Mouse (Mus musculus) Patski (cell line): Measurements from ENCODE around the gene Kcnb1. TPM values are rescaled to one million over a fixed set of nuclear protein-coding genes. Genes with fewer than 3 reads are reported as not detected.
A peak's percentile ranks its signal among the peaks of the same experiment; 100 is the strongest.
"Not testable (repeated sequence)": the region's sequence is repeated elsewhere in the genome, so short reads cannot be mapped to it uniquely, and the experiment has no call there.

ENCODE experiments used
- ATAC-seq: fragments of 100-300 bp; one replicate; pipeline ENCODE4 v1.8.0; 2021
- CTCF ChIA-PET: fragments of 350-600 bp; sonication (Branson Sonifier 250); formaldehyde crosslinking; loops from one replicate; lab custom pipeline; 2022; ENCODE audit warnings: inconsistent platforms; lab: Charles Lee
- POLR2A ChIA-PET: fragments of 350-600 bp; sonication (Branson Sonifier 250); formaldehyde crosslinking; loops from one replicate; lab custom pipeline; 2022; ENCODE audit warnings: antibody characterized with exemption, inconsistent platforms; lab: Charles Lee
- DNase-seq: peaks from one replicate; pipeline ENCODE4 v3.0.0-alpha.2; 2011; ENCODE audit warnings: low read depth, low spot score
- H3K27me3 ChIP-seq: fragments of 371-371 bp; one replicate; pipeline ENCODE4 v1.5.1; 2021
- CTCF ChIP-seq: fragments of 100-300 bp; IDR thresholded peaks from one replicate; pipeline ENCODE4 v1.5.1; 2021
- in situ Hi-C: fragments of 300-500 bp; cut with MboI; formaldehyde crosslinking; loops from 3 replicates; pipeline ENCODE4 v1.11.1; 2018; ENCODE audit warnings: low pct_unique_long_range_greater_than_20kb, mixed read lengths
- polyA plus RNA-seq: library from polyadenylated mRNA; unstranded; gene quantifications from one replicate; pipeline ENCODE4 v1.2.3, GENCODE M21; 2021

The Kcnb1 gene
- polyA plus RNA-seq, 1 experiment from 2014 or later: 1.5 TPM

DNA sequence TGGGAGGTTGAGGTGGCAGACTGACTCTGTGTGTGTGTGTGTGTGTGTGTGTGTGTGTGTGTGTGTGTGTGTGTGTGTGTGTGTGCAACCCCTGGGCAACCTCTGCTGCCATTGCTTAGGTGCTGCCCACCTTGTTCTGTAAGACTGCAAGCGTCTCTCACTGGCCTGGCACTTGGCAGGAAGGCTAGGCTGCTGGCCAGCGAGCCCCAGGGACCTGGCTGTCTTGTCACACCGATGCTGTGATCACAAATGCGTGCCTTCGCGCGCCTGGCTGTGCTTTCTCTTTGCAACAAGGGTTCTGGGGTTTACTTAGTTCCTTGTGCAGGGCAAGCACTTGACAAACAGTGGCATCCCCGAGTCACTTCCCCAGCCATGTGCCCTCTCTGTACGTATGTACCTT is 19.9 kb upstream of the Kcnb1 start:
- in situ Hi-C loops: loop anchor here (5.0 kb wide), 2 partner anchors 98 to 138 kb away; no protein-coding TSS in a partner anchor
- DNase-seq (no peak), ATAC-seq (no peak)
- ChIA-PET CTCF (interaction anchor here (1.2 to 1.8 kb wide), 3 partner anchors 10 to 138 kb away, joined by 3 to 6 read pairs (median 4); no protein-coding TSS in a partner anchor), POLR2A (no interaction called here)
- H3K27me3 ChIP-seq: peaks cover 9% of the 10 kb centered on the region
- no peak for TF ChIP-seq CTCF

DNA sequence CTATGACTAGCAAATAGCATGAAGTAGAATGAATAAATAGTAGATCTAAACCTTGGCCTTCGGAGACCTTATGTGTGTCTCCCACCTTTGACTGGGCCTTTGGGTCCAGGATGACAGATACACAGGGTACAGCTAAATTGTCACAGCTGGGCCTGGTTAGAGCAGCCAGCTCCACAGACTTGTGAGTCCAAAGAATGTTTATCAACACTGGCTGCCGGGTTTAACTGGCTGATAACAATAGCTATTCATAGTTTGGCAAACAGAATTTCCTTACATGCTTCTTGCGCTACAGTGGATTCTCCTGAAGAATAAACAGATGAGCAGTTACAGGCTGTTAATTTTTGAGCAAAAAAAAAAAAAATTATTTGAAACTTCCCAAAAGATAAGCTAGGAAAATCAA is 19.0 kb upstream of the Kcnb1 start:
- POLR2A ChIA-PET: no interaction called here
- TF ChIP-seq CTCF: no peak
- H3K27me3 ChIP-seq: peaks cover 5% of the 10 kb centered on the region
- in situ Hi-C loops: no loop called here
- CTCF ChIA-PET: interaction anchor here (1.5 kb wide), 1 partner anchor 137 kb away, joined by 6 read pairs; no protein-coding TSS in a partner anchor
- ATAC-seq: no peak
- no peak for DNase-seq

DNA sequence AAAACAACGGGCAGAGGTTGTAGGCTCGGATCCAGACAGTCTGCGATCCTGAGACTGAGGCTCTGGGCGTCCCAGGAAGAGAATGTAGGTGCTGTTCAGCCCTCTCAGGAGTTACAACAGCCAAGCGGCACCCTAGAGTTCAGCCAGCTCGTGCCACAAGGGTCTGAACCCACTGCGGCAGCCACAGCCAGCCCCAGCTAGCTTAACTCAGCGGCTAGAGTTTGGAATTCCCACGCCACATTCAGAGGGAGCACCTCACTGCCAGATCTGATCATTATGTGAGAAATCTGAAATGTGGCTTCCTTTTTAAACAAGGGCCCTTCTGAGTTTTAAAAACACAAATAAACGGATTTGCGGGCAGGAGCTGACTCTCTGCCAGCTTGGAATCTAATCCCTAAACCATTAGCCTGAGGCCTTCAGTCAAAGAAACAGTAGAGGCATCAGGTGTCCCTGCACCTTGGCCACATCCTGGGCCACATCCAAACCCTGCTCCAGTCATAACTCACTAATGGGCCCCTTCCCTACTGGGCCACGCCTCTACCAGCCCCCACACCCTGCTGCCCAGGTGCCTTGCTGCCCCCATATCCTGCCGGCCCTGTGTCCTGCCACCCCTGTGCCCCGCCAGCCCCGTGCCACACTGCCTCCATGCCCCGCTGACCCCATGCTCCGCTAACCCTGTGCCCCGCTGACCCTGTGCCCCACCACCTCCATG is 16.1 kb upstream of the Kcnb1 start:
- ChIA-PET POLR2A (no interaction called here), CTCF (interaction anchor here (1.3 to 2.4 kb wide), 2 partner anchors 73 to 134 kb away, joined by 3 to 7 read pairs; no protein-coding TSS in a partner anchor)
- peaks cover 3% of the 10 kb centered on the region for H3K27me3 ChIP-seq
- peak; percentile 51 for DNase-seq
- TF ChIP-seq CTCF: no peak
- ATAC-seq: peak; percentile 15
- in situ Hi-C loops: no loop called here

- in situ Hi-C loops, ATAC-seq, DNase-seq, POLR2A ChIA-PET, H3K27me3 ChIP-seq: not testable (repeated sequence)
- CTCF ChIA-PET: interaction anchor here (0.6 to 1.6 kb wide), 2 partner anchors 8 to 133 kb away, joined by 4 to 5 read pairs; no protein-coding TSS in a partner anchor
Observed at GRCm38 (mm10) chr2:167204686-167205085, 14.7 kb upstream of the Kcnb1 start.

- no peak for ATAC-seq
- no peak for TF ChIP-seq CTCF
- H3K27me3 ChIP-seq: peaks cover 5% of the 10 kb centered on the region
- CTCF ChIA-PET: interaction anchor here (1.6 kb wide), 2 partner anchors 9 to 132 kb away, joined by 5 to 8 read pairs; no protein-coding TSS in a partner anchor
- in situ Hi-C loops: no loop called here
- POLR2A ChIA-PET: no interaction called here
- DNase-seq: no peak
Observed at GRCm38 (mm10) chr2:167203505-167204166, 13.7 kb upstream of the Kcnb1 start.

DNA sequence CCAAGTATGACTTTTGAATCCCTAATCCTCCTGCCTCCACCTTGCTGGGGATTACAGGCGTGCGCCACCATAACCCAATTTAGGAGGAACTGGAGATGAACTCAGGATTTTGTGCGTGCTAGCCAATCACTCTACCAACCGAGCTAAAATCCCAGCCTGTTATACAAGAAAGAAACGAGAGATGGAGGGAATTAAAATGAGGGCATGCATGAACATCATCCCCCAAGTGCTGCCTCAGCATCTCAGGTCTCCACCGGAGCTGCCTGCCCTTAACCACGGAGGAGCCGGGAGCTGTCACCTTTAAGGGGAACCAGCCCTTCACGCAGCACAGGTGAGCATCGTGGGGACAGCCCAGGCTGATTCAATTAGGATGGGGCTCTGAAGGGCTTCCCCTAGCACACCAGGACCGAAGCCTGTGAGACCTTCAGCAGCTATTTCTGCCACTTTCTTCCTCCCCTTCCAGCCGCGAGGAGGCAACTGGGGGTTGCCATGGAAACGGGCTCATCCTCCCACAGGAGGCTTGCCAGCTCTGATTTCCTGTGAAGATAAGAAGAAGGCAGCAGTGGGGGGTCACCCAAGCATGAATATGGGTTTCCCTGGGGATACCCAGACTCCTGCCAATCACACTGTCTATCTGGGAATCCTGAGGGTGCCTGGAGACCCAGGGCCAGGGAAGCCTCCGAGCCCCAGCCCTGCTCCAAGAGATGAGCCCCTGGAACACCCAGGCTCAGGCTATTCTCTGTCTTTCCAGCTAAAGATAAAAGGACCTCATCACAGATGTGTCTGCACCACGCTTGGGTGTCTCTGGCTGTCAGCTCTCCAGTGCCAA is 11.7 kb upstream of the Kcnb1 start:
- peaks cover 7% of the 10 kb centered on the region for H3K27me3 ChIP-seq
- DNase-seq: no peak
- no peak for ATAC-seq
- ChIA-PET POLR2A (no interaction called here), CTCF (interaction anchor here (0.9 to 1.1 kb wide), 2 partner anchors 11 to 18 kb away, joined by 3 to 5 read pairs; no protein-coding TSS in a partner anchor)
- in situ Hi-C loops: no loop called here
- TF ChIP-seq CTCF: no peak

- in situ Hi-C loops: no loop called here
Observed at GRCm38 (mm10) chr2:167198660-167199427, 8.9 kb upstream of the Kcnb1 start.

DNA sequence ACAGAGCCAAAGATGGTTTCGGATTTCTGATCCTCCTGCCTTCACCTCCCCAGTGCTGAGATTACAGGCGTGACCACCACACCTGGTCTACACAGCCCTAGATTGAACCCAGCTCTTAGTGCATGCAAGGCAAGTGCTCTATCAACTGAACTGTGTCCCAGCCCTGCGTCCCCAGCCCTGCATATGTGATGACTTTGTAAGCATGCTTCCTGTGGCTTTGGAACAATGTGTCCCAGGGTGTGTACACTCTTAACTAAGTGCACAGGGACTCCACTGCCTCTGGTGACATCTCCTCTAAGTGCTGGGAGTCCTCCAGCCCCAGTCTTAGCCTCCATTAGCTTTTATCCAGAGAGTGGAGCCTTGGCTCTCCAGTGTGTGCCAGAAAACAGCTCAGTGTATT is 3.4 kb upstream of the Kcnb1 start:
- ATAC-seq: no peak
- POLR2A ChIA-PET: no interaction called here
- in situ Hi-C loops: no loop called here

More at GRCm38 (mm10) chr2:167198660-167199427, 8.9 kb upstream of the Kcnb1 start:
- ATAC-seq (no peak), DNase-seq (no peak)
- peaks cover 7% of the 10 kb centered on the region for H3K27me3 ChIP-seq
- CTCF ChIA-PET: no interaction called here
- TF ChIP-seq CTCF: no peak
- POLR2A ChIA-PET: no interaction called here

DNA sequence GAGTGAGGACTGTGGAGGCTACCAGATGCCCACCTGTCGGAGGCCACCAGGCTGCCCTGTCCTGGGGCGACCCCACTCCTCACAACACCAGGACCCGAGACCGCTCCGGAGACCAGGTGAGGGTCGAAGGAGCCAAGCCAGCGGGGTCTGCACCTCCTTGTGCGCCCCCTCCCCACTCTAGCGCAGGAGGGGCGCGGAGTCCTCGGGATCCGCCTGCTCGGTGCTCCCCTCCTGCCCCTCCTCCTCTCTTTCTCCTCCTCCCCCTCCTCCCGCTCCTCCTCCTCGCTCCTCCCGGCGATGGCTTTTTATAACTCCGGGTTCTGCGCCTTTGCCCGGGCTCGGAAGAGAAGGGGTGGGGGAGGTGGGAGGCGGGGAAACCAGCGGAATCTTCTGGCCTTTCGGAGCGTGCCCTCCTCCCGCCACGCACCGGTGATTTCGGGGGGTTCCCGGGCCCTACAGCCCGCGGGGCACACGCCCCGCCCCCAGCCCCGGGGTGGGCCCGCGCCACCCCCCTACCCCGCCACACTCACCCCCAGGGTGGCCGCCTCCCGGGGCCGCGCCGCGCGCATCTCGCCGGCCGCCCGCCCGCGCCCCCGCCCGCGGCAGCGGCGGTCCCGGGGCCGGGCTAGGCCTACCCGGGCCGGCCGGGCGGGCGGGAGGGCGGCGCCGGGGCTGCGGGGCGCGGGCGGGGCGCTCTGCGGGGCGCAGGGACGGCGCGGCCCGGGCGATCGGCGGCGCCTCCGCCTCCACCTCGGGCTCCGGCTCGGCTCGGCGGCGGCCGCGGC is 472 bp downstream of the Kcnb1 start:
- POLR2A ChIA-PET: no interaction called here
- DNase-seq (no peak), ATAC-seq (peak; percentile 38)
- H3K27me3 ChIP-seq: no peaks in the 10 kb centered on the region
- in situ Hi-C loops: no loop called here
- no peak for TF ChIP-seq CTCF
- CTCF ChIA-PET: interaction anchor here (0.8 to 2.2 kb wide), 2 partner anchors 9 to 117 kb away, joined by 3 to 14 read pairs; no protein-coding TSS in a partner anchor

More for the DNA sequence above, 3.4 kb upstream of the Kcnb1 start:
- CTCF ChIA-PET: no interaction called here
- no peaks in the 10 kb centered on the region for H3K27me3 ChIP-seq
- no peak for TF ChIP-seq CTCF
- DNase-seq: no peak
